Mouse (Mus musculus) hindbrain, embryonic 10.5 days (tissue): ENCODE results near the gene Mau2. TPM values are rescaled to one million over a fixed set of nuclear protein-coding genes. Genes with fewer than 3 reads are reported as not detected.
"Not testable (repeated sequence)": the region's sequence is repeated elsewhere in the genome, so short reads cannot be mapped to it uniquely, and the experiment has no call there.

Experiments
- DNase-seq: peaks from one replicate; pipeline ENCODE4 v3.0.0-alpha.2; 2017; ENCODE audit warnings: low spot score
- H3K27ac ChIP-seq: fragments of 300-500 bp; sonication (generic); 2 replicates; pipeline ENCODE4 v1.5.1; 2016; ENCODE audit warnings: mild to moderate bottlenecking, moderate library complexity
- H3K27me3 ChIP-seq: fragments of 300-500 bp; sonication (generic); 2 replicates; pipeline ENCODE4 v1.6.1; 2016; ENCODE audit warnings: mild to moderate bottlenecking; ENCODE audit not compliant: poor library complexity, insufficient read depth, severe bottlenecking
- H3K36me3 ChIP-seq: fragments of 300-500 bp; sonication (generic); 2 replicates; pipeline ENCODE4 v1.6.1; 2016; ENCODE audit warnings: mild to moderate bottlenecking, moderate library complexity
- H3K4me1 ChIP-seq: fragments of 300-500 bp; sonication (generic); replicated peaks from 2 replicates; pipeline ENCODE4 v1.6.1; 2016; ENCODE audit warnings: mild to moderate bottlenecking
- H3K4me3 ChIP-seq: fragments of 300-500 bp; sonication (generic); 2 replicates; pipeline ENCODE4 v1.5.1; 2016; ENCODE audit warnings: mild to moderate bottlenecking, moderate library complexity
- H3K9me3 ChIP-seq: fragments of 300-500 bp; sonication (generic); 2 replicates; pipeline ENCODE4 v1.6.1; 2016; ENCODE audit warnings: mild to moderate bottlenecking, moderate library complexity
- WGBS: fragments of 180-500 bp; shearing (Covaris S2); methylation state at CpG from one replicate; pipeline ENCODE4 v1.1.7; 2016; 5-methylcytosine and 5-hydroxymethylcytosine counted together
- polyA plus RNA-seq: library from polyadenylated mRNA; unstranded; fragments of >200 nt; fragmentation: Nextera tagmentation; extraction: Ambion mirVana; gene quantifications from 2 replicates; pipeline ENCODE4 v1.2.1, GENCODE M21; 2016

Gene Mau2
- polyA plus RNA-seq, 1 experiment from 2014 or later, result 66.8 TPM

DNA sequence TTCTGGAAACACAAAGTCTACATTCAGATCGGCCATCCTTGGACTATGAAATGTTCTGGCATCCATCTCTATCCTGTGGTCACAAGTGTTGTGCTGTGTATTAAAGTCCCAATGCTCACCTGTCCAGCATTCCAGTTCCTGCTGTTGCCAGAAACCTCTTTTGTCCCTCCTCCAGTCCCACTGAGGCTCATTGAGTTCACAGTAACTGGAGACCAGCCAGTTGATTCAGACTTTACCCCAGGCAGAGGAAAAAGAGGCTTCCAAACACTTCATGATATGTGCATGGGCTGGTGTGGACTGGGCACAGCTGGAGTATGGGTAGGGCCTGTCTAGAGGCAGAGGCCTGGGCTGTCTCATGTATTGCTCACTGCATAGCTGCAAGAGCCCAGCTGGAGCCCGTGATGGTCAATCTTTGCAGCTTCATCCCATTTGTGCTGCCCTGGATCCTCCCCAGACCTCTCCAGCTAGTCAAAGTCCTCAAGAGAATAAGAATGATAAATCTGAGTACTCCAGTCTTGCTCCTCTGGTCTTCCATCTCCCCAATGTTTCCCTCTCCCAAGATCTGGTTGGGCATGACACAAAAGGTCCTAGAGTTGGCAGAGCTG, 29.4 kb upstream of the Mau2 start:
- peak overlapping the region; percentile 34; the same call in 1 of the 2 replicates for H3K4me3 ChIP-seq
- peaks cover 10% of the 10 kb centered on the region for H3K4me1 ChIP-seq
- WGBS, result 79% methylated on average over 2 of the region's 2 CpGs
- H3K36me3 ChIP-seq, result peaks cover 56% of the 10 kb centered on the region
- peaks cover 19% of the 10 kb centered on the region for H3K27me3 ChIP-seq
- H3K9me3 ChIP-seq, result no peaks in the 10 kb centered on the region
- H3K27ac ChIP-seq, result no peak overlapping the region
- DNase-seq, result no peak

- Histone ChIP-seq H3K27me3 (no peaks in the 10 kb centered on the region), H3K36me3 (peaks cover 99% of the 10 kb centered on the region), H3K9me3 (no peaks in the 10 kb centered on the region), H3K4me3 (no peak overlapping the region), H3K4me1 (no peaks in the 10 kb centered on the region), H3K27ac (no peak overlapping the region)
- 82% methylated on average over 1 of the region's 1 CpGs for WGBS
- DNase-seq, result no peak
Measured at GRCm38 (mm10) chr8:70057721-70058120, 15.2 kb upstream of the Mau2 start.

GRCm38 (mm10) chr8:70050434-70050833, 7.9 kb upstream of the Mau2 start:
- not testable (repeated sequence) for H3K27ac ChIP-seq, H3K4me3 ChIP-seq, DNase-seq, H3K27me3 ChIP-seq, H3K4me1 ChIP-seq, H3K9me3 ChIP-seq
- peaks cover 75% of the 10 kb centered on the region for H3K36me3 ChIP-seq
- WGBS, result 92% methylated on average over 5 of the region's 5 CpGs

- Histone ChIP-seq H3K9me3 (no peaks in the 10 kb centered on the region), H3K4me1 (no peaks in the 10 kb centered on the region), H3K4me3 (no peak overlapping the region), H3K27me3 (no peaks in the 10 kb centered on the region), H3K27ac (no peak overlapping the region), H3K36me3 (peaks cover 67% of the 10 kb centered on the region)
- DNase-seq, result no peak
Measured at GRCm38 (mm10) chr8:70049662-70050061, 7.1 kb upstream of the Mau2 start.

GRCm38 (mm10) chr8:70043996-70044395, 1.5 kb upstream of the Mau2 start:
- no peak for DNase-seq
- H3K27ac ChIP-seq, result 0 out of 2 replicates have a peak overlapping the region, but pooled peaks have one; percentile 23
- 89% methylated on average over 5 of the region's 5 CpGs for WGBS
- peaks cover 16% of the 10 kb centered on the region for H3K36me3 ChIP-seq
- H3K4me3 ChIP-seq, result peak overlapping the region; percentile 88
- H3K27me3 ChIP-seq, result no peaks in the 10 kb centered on the region
- peaks cover 40% of the 10 kb centered on the region for H3K4me1 ChIP-seq
- H3K9me3 ChIP-seq, result no peaks in the 10 kb centered on the region

DNA sequence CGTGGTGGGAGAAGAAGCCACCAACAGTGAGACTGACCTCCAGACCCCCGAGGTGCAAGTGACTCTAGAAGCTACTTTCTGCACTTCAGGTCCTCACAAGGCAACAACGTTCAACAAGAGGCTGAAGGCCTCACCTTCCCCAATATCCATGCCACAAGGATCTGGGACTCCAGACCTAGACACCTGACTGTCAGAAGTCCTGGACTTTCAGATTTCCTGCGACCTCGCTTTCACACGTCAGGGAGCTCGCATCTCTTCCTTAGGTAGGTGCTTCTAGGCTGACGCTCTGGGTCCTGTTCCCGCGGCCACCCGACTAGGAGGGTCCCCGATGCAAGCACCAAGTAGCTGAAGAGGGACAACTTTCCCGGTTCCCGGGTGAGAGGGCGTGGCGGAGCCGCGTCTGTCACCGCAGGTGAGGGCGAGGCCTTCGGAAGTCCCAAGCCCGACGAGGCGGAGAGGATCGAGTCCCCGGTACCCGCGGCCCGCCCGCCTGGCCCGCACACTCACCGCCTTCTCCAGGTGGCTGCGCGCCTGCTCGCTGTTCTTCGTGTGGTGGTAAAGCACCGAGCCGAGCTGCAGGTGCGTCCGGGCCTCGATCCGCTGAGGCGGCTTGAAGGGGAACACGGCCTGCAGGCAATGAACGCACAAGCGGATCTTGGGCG, 518 bp downstream of the Mau2 start:
- H3K9me3 ChIP-seq, result no peaks in the 10 kb centered on the region
- no peaks in the 10 kb centered on the region for H3K27me3 ChIP-seq
- DNase-seq, result no peak
- WGBS, result under 1% methylated on average over 47 of the region's 47 CpGs
- peak overlapping the region; percentile 93 for H3K27ac ChIP-seq
- peaks cover 40% of the 10 kb centered on the region for H3K4me1 ChIP-seq
- H3K36me3 ChIP-seq, result peaks cover 16% of the 10 kb centered on the region; the same call in 1 of the 2 replicates
- H3K4me3 ChIP-seq, result peak overlapping the region; percentile 88

- Histone ChIP-seq H3K4me3 (no peak overlapping the region), H3K36me3 (peaks cover 48% of the 10 kb centered on the region)
- no peak for DNase-seq
Measured at GRCm38 (mm10) chr8:70037994-70038393, 4.5 kb downstream of the Mau2 start.

DNA sequence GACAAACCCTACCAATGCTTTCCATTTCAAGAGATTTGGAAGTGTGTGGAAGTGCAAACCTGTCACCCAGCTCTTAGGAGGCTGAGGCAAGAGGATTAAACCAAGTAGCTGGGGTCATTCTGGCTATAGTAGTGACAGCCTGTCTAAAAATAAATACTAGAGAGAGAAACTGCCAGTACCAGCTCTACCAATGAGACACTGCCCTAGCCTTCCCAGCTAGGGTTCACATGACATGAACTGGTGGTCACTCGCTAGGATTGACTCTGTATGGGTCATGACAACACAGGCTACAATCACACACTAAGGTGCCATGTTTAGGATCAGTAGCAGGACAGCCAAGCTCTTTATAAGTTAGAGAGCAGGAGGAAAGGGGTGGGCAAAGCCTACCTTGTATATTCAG, 12.3 kb downstream of the Mau2 start:
- no peaks in the 10 kb centered on the region for H3K9me3 ChIP-seq
- H3K4me1 ChIP-seq, result no peaks in the 10 kb centered on the region
- no peak for DNase-seq
- no peak overlapping the region for H3K4me3 ChIP-seq
- no peak overlapping the region for H3K27ac ChIP-seq
- no peaks in the 10 kb centered on the region for H3K27me3 ChIP-seq
- peaks cover 90% of the 10 kb centered on the region for H3K36me3 ChIP-seq
- 98% methylated on average over 1 of the region's 1 CpGs for WGBS

More at GRCm38 (mm10) chr8:70037994-70038393, 4.5 kb downstream of the Mau2 start:
- H3K4me1 ChIP-seq, result peaks cover 24% of the 10 kb centered on the region
- 90% methylated on average over 1 of the region's 1 CpGs for WGBS
- H3K9me3 ChIP-seq, result no peaks in the 10 kb centered on the region
- no peak overlapping the region for H3K27ac ChIP-seq
- H3K27me3 ChIP-seq, result no peaks in the 10 kb centered on the region

DNA sequence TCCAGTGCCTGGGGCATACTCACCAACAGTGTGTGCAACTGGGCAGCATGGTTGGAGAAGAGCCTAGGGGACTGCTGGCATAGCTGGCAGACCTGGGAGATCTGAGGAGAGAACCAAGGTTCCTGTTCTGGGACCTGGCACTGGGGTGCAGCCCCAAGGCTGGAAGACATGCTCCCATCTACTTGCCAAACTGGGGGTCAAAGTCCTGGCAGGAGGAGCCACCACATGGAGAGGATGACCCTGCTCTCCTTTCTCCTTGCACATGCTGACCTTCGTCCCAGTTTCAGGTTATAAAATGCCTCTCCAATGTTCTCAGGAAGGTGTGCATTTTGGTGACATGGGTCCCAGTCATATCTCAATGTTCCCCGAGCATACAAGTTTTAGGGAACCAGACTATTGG, 16.4 kb downstream of the Mau2 start:
- no peak for DNase-seq
- Histone ChIP-seq H3K4me3 (no peak overlapping the region), H3K9me3 (no peaks in the 10 kb centered on the region), H3K4me1 (no peaks in the 10 kb centered on the region), H3K27me3 (no peaks in the 10 kb centered on the region), H3K27ac (no peak overlapping the region), H3K36me3 (peaks cover 100% of the 10 kb centered on the region)
- WGBS, result 91% methylated on average over 2 of the region's 2 CpGs

- DNase-seq, result no peak
- H3K4me1 ChIP-seq, result no peaks in the 10 kb centered on the region
- peaks cover 100% of the 10 kb centered on the region for H3K36me3 ChIP-seq
- 82% methylated on average over 8 of the region's 8 CpGs for WGBS
- no peak overlapping the region for H3K27ac ChIP-seq
- H3K4me3 ChIP-seq, result no peak overlapping the region
- H3K27me3 ChIP-seq, result no peaks in the 10 kb centered on the region
- H3K9me3 ChIP-seq, result no peaks in the 10 kb centered on the region
Measured at GRCm38 (mm10) chr8:70023596-70023995, 18.9 kb downstream of the Mau2 start.

DNA sequence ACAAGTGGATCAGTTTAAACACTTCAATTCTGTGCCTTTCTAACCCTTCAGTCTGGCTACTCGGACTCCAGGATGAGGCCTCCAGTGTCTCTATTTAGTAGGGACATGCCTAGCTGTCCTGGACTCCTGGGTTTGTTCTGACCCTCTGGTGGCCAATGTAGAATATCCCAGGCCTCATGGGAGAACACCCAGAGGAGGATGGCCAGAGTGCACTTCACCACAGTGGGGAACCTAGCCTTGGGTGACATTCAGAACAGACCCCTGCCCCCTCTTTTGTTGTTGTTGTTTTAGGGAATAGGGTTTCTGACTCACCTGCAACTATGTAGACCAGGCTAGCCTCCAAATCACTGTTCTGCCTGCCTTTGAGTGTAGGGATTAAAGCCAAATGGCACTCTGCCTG, 27.5 kb downstream of the Mau2 start:
- WGBS, result 83% methylated on average over 1 of the region's 1 CpGs
- no peak overlapping the region for H3K27ac ChIP-seq
- no peak for DNase-seq
- H3K4me1 ChIP-seq, result no peaks in the 10 kb centered on the region
- H3K36me3 ChIP-seq, result peaks cover 41% of the 10 kb centered on the region
- no peak overlapping the region for H3K4me3 ChIP-seq
- H3K9me3 ChIP-seq, result no peaks in the 10 kb centered on the region
- no peaks in the 10 kb centered on the region for H3K27me3 ChIP-seq

DNA sequence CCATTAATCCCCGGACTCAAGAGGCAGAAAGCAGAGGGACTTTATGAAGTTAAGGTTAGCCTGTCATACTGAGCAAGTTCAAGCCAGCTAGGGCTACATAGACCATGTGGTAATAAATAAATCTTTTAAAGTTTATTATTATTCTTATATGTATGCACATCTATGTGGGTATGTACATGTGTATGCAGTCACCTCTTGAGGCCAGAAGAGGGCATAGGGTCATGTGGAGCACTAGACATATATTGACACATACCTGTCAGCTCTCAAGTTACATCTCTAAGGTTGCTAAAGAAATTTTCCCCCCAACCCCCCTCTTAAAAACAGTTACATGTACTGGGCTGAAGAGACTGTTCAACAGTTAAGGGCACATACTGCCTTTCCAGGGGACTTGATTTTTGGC, 29.8 kb downstream of the Mau2 start:
- Histone ChIP-seq H3K9me3 (no peaks in the 10 kb centered on the region), H3K4me1 (no peaks in the 10 kb centered on the region), H3K27ac (no peak overlapping the region), H3K4me3 (no peak overlapping the region), H3K36me3 (peaks cover 18% of the 10 kb centered on the region), H3K27me3 (no peaks in the 10 kb centered on the region)
- 93% methylated on average over 1 of the region's 1 CpGs for WGBS
- no peak for DNase-seq

DNA sequence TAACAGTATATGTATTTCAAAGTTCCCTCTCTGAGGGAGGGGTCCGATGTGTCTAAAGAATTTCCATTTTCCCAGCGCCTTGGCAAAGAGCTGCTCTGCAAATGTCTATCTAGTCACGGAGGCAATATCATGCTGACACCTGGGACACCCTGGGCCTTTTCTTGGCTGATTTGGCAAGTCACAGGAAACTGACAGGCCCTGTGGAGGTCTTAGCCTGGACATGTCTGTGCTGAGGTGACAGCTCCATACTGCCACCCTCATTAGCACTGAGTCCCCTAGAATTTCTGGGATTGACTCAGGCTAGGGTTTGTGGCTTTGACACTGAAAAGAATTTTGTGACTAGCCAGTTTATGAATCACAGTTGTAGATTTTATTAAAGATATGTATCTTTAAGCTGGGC, 30.2 kb downstream of the Mau2 start:
- WGBS, result 79% methylated on average over 3 of the region's 3 CpGs

More for the DNA sequence above, 30.2 kb downstream of the Mau2 start:
- H3K27me3 ChIP-seq, result no peaks in the 10 kb centered on the region
- no peak overlapping the region for H3K27ac ChIP-seq
- no peaks in the 10 kb centered on the region for H3K4me1 ChIP-seq
- peaks cover 14% of the 10 kb centered on the region for H3K36me3 ChIP-seq
- no peak for DNase-seq
- no peaks in the 10 kb centered on the region for H3K9me3 ChIP-seq
- H3K4me3 ChIP-seq, result no peak overlapping the region
